Mouse (Mus musculus): ENCODE results near the gene Crcp. TPM values are rescaled to one million over a fixed set of nuclear protein-coding genes. Genes with fewer than 3 reads are reported as not detected.

Gene Crcp
- total and polyA plus RNA-seq, 3 experiments = 9.3 to 11.2 (median 9.5) TPM

DNA sequence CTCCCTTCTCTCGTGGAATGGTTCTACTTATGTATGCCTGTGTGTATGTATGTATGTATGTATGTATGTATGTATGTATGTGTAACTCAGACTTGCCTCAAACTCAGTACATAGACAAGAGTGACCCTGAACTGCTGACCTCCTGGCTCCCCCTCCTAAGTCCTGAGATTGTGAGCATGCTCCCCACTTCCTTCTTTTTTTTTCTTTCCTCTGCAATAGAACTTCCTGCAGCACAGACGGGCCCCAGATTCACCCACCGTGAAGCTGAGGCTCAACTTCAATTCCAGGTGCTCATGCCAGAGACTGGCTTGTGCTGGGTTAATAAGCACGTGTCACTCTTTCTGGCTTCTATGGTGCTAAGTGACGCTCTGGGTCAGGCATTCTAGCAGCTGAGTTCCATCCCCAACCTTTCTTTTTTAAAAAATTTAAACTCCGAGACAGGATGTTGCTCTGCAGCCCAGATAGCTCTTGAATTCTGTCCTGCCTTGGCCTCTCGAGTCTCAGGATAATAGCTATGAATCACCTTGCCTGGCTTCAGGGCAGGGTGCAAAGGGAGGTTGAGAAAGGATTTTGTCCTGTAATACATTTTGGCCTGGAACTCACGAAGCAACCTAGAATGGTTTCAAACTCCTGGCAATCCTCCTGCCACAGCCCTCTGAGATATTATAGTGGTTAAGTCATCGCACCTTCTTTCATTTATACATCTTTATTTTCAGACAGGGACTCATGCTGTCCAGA is 49.2 kb downstream of the Crcp start:
- Histone ChIP-seq H3K4me1 (ENCODE audit: control insufficient read depth, insufficient read depth, low read length) (peaks cover 12% of the 10 kb centered on the region), H3K27ac (peak overlapping the region; percentile 68), H3K79me2 (replicated peaks; ENCODE audit: control insufficient read depth, insufficient read depth, low read length) (no peaks in the 10 kb centered on the region), H3K4me3 (no peak overlapping the region), H3K27me3 (ENCODE audit: control insufficient read depth, insufficient read depth, low read length) (no peaks in the 10 kb centered on the region), H3K9ac (ENCODE audit: low read depth, low read length) (no peak overlapping the region), H3K36me3 (ENCODE audit: control insufficient read depth, insufficient read depth, low read length) (no peaks in the 10 kb centered on the region)
- no peak for DNase-seq
- 47% methylated on average over 9 of the region's 9 CpGs for WGBS
- intact Hi-C loops (cut with DNase I) = loop anchor here (2.0 to 5.0 kb wide), 3 partner anchors 36 to 64 kb away; partner anchors contain the start of gene Kctd7
- TF ChIP-seq CTCF (IDR thresholded peaks at IDR 0.05) (no peak), EP300 (IDR thresholded peaks at IDR 0.05; ENCODE audit: insufficient read depth, low read depth, low read length) (no peak), POLR2A (IDR thresholded peaks at IDR 0.05; ENCODE audit: insufficient read depth, low read depth, low read length) (no peak)

DNA sequence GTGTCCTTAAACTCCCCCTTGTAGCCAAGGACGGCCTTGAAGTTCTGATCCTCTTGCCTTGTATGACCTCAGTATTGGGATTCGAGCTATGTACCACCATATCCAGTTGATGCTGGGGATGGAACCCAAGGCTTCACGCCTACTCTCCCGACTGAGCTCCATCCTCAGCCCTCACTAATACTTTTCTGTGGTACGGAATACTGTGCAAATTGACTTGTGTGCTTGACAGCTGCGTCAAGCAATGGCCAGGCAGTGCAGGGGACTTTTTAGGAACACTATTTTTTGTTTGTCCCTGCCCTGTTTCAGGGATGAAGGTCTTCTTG is 49.7 kb downstream of the Crcp start:
- WGBS = 36% methylated on average over 6 of the region's 6 CpGs

DNA sequence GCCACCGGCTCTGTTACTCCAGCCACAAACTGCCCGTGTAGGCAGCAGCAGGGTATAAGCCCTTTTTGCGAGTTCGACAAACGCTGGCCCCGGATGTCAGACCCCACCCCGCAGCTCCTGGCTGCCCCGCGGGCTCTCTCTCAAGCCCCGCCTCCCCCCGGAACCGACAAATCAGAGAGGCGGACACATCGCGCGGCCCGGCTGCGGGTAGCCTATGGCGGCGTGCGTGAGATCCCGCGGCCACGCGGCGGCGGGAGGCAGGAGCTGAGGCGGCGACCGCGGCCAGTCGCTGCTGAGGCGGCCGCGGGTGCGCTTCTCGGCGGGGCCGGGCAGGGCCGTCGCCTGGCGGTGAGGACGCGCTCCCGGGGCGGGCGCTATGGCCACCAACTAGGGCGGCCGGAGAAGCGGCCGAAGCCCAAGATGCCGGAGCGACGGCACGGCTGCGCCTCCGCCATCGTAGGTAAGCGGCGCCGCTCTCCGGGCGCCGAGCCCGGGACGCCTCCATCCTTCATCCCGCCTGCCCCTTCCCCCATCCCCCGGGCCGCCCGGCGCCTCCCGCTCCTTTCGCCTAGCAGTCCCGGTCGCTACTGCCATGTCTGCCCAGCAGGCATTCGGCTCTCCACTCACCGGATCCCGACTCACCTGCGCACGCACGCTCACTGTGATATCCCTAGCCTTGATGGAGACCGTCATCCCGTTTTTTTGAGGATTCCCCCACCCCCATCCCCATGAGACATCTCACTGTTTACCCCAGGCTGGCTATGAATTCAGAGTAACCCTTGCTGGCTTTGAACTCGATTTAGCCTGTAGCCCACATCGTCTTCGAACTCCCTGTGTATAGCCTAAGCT is 50.3 kb downstream of the Crcp start:
- peak overlapping the region; percentile 68 for H3K27ac ChIP-seq
- peak overlapping the region; percentile 83 for H3K9ac ChIP-seq (ENCODE audit: low read depth, low read length)
- H3K79me2 ChIP-seq (replicated peaks; ENCODE audit: control insufficient read depth, insufficient read depth, low read length) = no peaks in the 10 kb centered on the region
- intact Hi-C loops (cut with DNase I) = loop anchor here (2.0 to 5.0 kb wide), 3 partner anchors 37 to 63 kb away; partner anchors contain the start of gene Kctd7
- DNase-seq = peak; percentile 96 to 99
- WGBS = 2% methylated on average over 84 of the region's 86 CpGs
- H3K27me3 ChIP-seq (ENCODE audit: control insufficient read depth, insufficient read depth, low read length) = no peaks in the 10 kb centered on the region
- peaks cover 15% of the 10 kb centered on the region for H3K4me1 ChIP-seq (ENCODE audit: control insufficient read depth, insufficient read depth, low read length)
- no peaks in the 10 kb centered on the region for H3K36me3 ChIP-seq (ENCODE audit: control insufficient read depth, insufficient read depth, low read length)
- peak overlapping the region; percentile 77 for H3K4me3 ChIP-seq
- TF ChIP-seq EP300 (IDR thresholded peaks at IDR 0.05; ENCODE audit: insufficient read depth, low read depth, low read length) (no peak), CTCF (IDR thresholded peaks at IDR 0.05) (peak; percentile 40), POLR2A (IDR thresholded peaks at IDR 0.05; ENCODE audit: insufficient read depth, low read depth, low read length) (peak; percentile 76)

More for the DNA sequence above, 49.7 kb downstream of the Crcp start:
- H3K36me3 ChIP-seq (ENCODE audit: control insufficient read depth, insufficient read depth, low read length) = no peaks in the 10 kb centered on the region
- peak overlapping the region; percentile 68 for H3K27ac ChIP-seq
- H3K79me2 ChIP-seq (replicated peaks; ENCODE audit: control insufficient read depth, insufficient read depth, low read length) = no peaks in the 10 kb centered on the region
- intact Hi-C loops (cut with DNase I) = loop anchor here (2.0 to 5.0 kb wide), 3 partner anchors 36 to 64 kb away; partner anchors contain the start of gene Kctd7
- peak overlapping the region; percentile 34; the same call in 1 of the 2 replicates for H3K9ac ChIP-seq (ENCODE audit: low read depth, low read length)
- no peak for DNase-seq
- H3K4me1 ChIP-seq (ENCODE audit: control insufficient read depth, insufficient read depth, low read length) = peaks cover 15% of the 10 kb centered on the region
- H3K27me3 ChIP-seq (ENCODE audit: control insufficient read depth, insufficient read depth, low read length) = no peaks in the 10 kb centered on the region
- peak overlapping the region; percentile 77 for H3K4me3 ChIP-seq
- TF ChIP-seq EP300 (IDR thresholded peaks at IDR 0.05; ENCODE audit: insufficient read depth, low read depth, low read length) (no peak), POLR2A (IDR thresholded peaks at IDR 0.05; ENCODE audit: insufficient read depth, low read depth, low read length) (no peak), CTCF (IDR thresholded peaks at IDR 0.05) (no peak)

DNA sequence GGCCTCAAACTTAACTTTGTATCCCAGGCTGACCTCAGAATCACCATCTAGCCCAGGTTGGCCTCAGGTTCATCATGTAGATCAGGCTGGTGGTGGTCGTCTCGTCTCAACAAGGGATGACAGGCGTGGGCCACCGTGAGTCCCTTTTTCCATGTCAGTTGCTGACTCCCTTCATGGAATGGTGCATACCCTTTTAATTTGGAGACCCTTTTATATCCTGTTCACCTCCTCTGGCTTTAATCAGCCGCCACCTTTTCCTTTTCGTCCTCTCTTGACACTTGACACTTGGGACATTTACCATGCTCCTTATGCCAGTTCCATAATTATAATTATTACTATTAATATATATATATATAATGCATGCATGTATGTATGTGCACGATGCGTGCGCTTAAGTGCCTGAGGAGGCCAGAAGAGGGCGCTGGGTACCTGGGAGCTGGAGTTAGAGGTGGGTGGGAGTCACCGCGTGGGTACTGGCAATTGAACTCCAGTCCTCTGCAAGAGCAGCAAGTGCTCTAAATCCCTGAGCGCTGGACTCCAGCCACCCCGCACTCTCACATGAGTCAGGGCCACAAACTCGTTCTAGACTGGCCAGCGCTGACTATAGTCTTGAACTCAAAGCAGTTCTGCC is 51.1 kb downstream of the Crcp start:
- peak overlapping the region; percentile 83 for H3K9ac ChIP-seq (ENCODE audit: low read depth, low read length)
- intact Hi-C loops (cut with DNase I) = no loop called here
- WGBS = 74% methylated on average over 16 of the region's 16 CpGs

DNA sequence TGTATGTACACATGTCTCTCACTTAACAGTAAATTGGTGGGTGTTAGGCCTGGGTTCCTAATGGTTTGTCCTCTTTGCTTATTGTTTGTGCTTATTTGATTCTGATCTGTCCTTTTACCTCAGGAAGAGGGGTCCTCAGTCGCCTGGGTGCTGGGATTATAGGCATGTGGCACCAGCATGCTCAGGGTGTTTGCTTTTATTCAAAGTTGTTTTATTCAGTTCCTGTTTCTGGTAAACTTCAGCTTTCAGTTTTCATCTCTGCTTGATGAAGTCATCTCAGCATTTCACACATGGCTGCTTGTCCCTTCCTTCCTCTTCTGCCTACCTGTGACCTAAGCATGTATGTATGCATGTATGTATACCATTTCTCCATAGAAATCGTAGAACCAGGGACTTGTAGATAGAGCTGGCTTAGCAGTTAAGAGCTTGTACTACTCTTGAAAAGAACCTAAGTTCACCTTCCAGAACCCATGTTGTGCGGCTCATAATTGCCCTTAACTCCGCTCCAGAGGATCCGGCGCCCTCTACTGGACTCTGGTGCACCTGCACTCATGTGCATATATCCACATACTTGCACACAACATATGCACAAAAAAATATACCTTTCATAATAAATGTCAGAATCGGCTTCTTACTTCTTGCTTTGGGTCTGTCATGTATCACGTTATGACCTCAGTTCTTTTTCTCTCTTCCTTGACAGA is 52.2 kb downstream of the Crcp start:
- Histone ChIP-seq H3K27ac (no peak overlapping the region; the same call in 1 of the 2 replicates), H3K27me3 (ENCODE audit: control insufficient read depth, insufficient read depth, low read length) (no peaks in the 10 kb centered on the region), H3K36me3 (ENCODE audit: control insufficient read depth, insufficient read depth, low read length) (no peaks in the 10 kb centered on the region), H3K4me3 (no peak overlapping the region), H3K4me1 (ENCODE audit: control insufficient read depth, insufficient read depth, low read length) (peaks cover 14% of the 10 kb centered on the region), H3K9ac (ENCODE audit: low read depth, low read length) (no peak overlapping the region), H3K79me2 (replicated peaks; ENCODE audit: control insufficient read depth, insufficient read depth, low read length) (no peaks in the 10 kb centered on the region; the same call in 1 of the 2 replicates)
- intact Hi-C loops (cut with DNase I) = no loop called here
- 95% methylated on average over 8 of the region's 8 CpGs for WGBS
- DNase-seq = no peak
- TF ChIP-seq EP300 (IDR thresholded peaks at IDR 0.05; ENCODE audit: insufficient read depth, low read depth, low read length) = no peak
- peak; percentile 54 for TF ChIP-seq CTCF (IDR thresholded peaks at IDR 0.05)

More for the DNA sequence above, 51.1 kb downstream of the Crcp start:
- H3K4me3 ChIP-seq = peak overlapping the region; percentile 77
- H3K27me3 ChIP-seq (ENCODE audit: control insufficient read depth, insufficient read depth, low read length) = no peaks in the 10 kb centered on the region
- H3K27ac ChIP-seq = peak overlapping the region; percentile 68
- DNase-seq = no peak
- TF ChIP-seq EP300 (IDR thresholded peaks at IDR 0.05; ENCODE audit: insufficient read depth, low read depth, low read length) (no peak), CTCF (IDR thresholded peaks at IDR 0.05) (peak; percentile 43)
- H3K79me2 ChIP-seq (replicated peaks; ENCODE audit: control insufficient read depth, insufficient read depth, low read length) = no peaks in the 10 kb centered on the region
- no peaks in the 10 kb centered on the region for H3K36me3 ChIP-seq (ENCODE audit: control insufficient read depth, insufficient read depth, low read length)
- peaks cover 15% of the 10 kb centered on the region for H3K4me1 ChIP-seq (ENCODE audit: control insufficient read depth, insufficient read depth, low read length)

Data from heart, adult 2 months (tissue).